Mouse (Mus musculus): ENCODE results near the gene Vmn2r78.
"Not testable (repeated sequence)": the region's sequence is repeated elsewhere in the genome, so short reads cannot be mapped to it uniquely, and the experiment has no call there.

DNA sequence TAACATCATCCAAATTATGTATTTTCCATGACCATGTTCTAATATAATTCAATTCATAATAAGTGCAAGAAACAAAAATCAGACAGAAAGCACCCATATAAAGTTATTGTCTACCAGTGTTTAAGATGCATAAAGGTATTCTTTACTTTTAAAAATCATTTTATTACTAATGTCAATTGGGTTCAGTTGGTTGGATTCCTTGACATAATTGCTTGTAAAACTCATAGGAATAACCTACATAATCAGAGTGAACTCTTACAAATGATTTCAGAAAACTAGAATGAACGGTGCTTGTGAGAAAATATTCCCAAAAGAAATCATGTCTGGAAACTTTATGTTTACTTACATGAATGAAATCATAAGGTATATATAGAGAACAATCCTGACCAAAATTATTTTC is 80.9 kb downstream of the Vmn2r78 start, which contains the start of gene Vmn2r79:
- TF ChIP-seq POLR2A (IDR thresholded peaks at IDR 0.05; ENCODE audit: control insufficient read depth, low read depth, low read length); CTCF (IDR thresholded peaks at IDR 0.05; ENCODE audit: control insufficient read depth, insufficient read depth, insufficient replicate concordance, low read depth, low read length): not testable (repeated sequence)
